Mouse (Mus musculus) adrenal gland, postnatal 4 days (tissue): ENCODE data around the gene Aqp1. TPM values are rescaled to one million over a fixed set of nuclear protein-coding genes. Genes with fewer than 3 reads are reported as not detected.

ENCODE experiments used
- microRNA-seq: library from miRNA; unstranded; fragments of <30 nt; microRNA quantifications from one replicate; pipeline ENCODE4 v1.2.0, GENCODE M21; 2021
- total RNA-seq, 2 experiments: library from RNA; stranded (reverse); gene quantifications; 2 replicates each; pipeline ENCODE4 v1.2.3; 2021

The Aqp1 gene
- total RNA-seq, 2 experiments from 2014 or later: 71.4 to 78.1 TPM

Small RNA genes lying within 50 kb of the gene (microRNA-seq; reads per million reads assigned to microRNA genes)
- gene Gm25458: not detected

Other genes starting within 250 kb of the Aqp1 start
- under 1 TPM in 1 of 2 experiments, not detected in 1; 0.25 TPM for gene Crhr2, start 203.4 kb upstream of the Aqp1 start, total RNA-seq
- 1 to 10 TPM in 1 of 2 experiments, under 1 TPM in 1; 0.28 to 2.5 TPM for gene Inmt, start 161.4 kb upstream of the Aqp1 start, total RNA-seq
- gene Mindy4, start 133.0 kb upstream of the Aqp1 start, total RNA-seq: 1 to 10 TPM; 9.7 to 9.9 TPM
- not detected for gene Ghrhr, start 39.9 kb downstream of the Aqp1 start, total RNA-seq
- gene Adcyap1r1, start 115.5 kb downstream of the Aqp1 start, total RNA-seq: 10 to 100 TPM; 53.2 to 54.9 TPM